Mouse (Mus musculus): Measurements from ENCODE around the gene Slc39a11.

- TF ChIP-seq POLR2A (IDR thresholded peaks at IDR 0.05; ENCODE audit: low read depth, low read length) (no peak), CTCF (IDR thresholded peaks at IDR 0.05; ENCODE audit: extremely low read depth, insufficient read length, insufficient replicate concordance, low read depth, low read length) (no peak)
Measured at GRCm38 (mm10) chr11:113588936-113589335, 60.9 kb downstream of the Slc39a11 start.

Measured in small intestine, adult 2 months (tissue).